ENCODE assay signal across 8 mouse cellular contexts in genomic region chr5:137778635-137779034, GRCm38 (mm10). TPM values are rescaled to one million over a fixed set of nuclear protein-coding genes. Genes with fewer than 3 reads are reported as not detected.
DNase-seq lines count a peak whose midpoint lies in the region; ATAC-seq lines count a peak whose summit lies in the region.

TSS of gene Ppp1r35 (plus strand) at chr5:137778849.

- peak within 1 kb of the TSS; percentile 91 for H3K9ac ChIP-seq in kidney, embryonic 15.5 days

- H3K4me2 ChIP-seq in kidney, embryonic 15.5 days: peak within 1 kb of the TSS; percentile 90

- DNase-seq in B cell, adult 2 months: peak; percentile 93
- peak; percentile 99 for DNase-seq in brain, adult 2 months (ENCODE audit: low read depth, low spot score)
- DNase-seq in heart, embryonic 10.5 days (ENCODE audit: low spot score): peak; percentile 98
- DNase-seq in liver: peak; percentile 96
- peak; percentile 94 to 98 for DNase-seq in spleen, postnatal 4 days (ENCODE audit: low spot score in 2 of 2)

- ATAC-seq in erythroblast, adult 5-6 weeks (replicated peaks; ENCODE audit: low FRiP score, poor library complexity, severe bottlenecking): peak; percentile 96
- ATAC-seq in kidney, embryonic 15.5 days (replicated peaks; ENCODE audit: low FRiP score): peak; percentile 95
- ATAC-seq in monocyte, adult 5-6 weeks (replicated peaks; ENCODE audit: insufficient number of reproducible peaks, low FRiP score, low TSS enrichment, poor library complexity, severe bottlenecking): peak; percentile 87

- peaks cover 36% of the 10 kb centered on the region for H3K4me1 ChIP-seq in heart, embryonic 10.5 days
- peaks cover 60% of the 10 kb centered on the region for H3K4me1 ChIP-seq in kidney, embryonic 15.5 days

- no peaks in the 10 kb centered on the region for H3K27me3 ChIP-seq in heart, embryonic 10.5 days (ENCODE audit: insufficient read depth, poor library complexity, severe bottlenecking)
- H3K27me3 ChIP-seq in kidney, embryonic 15.5 days: no peaks in the 10 kb centered on the region

- peak within 1 kb of the TSS; percentile 93 for H3K27ac ChIP-seq in heart, embryonic 10.5 days
- H3K27ac ChIP-seq in kidney, embryonic 15.5 days: peak within 1 kb of the TSS; percentile 95

- peak within 1 kb of the TSS; percentile 83 for H3K4me3 ChIP-seq in heart, embryonic 10.5 days
- H3K4me3 ChIP-seq in kidney, embryonic 15.5 days (replicated peaks): peak within 1 kb of the TSS; percentile 89

- WGBS in heart, embryonic 10.5 days: under 1% methylated on average over 31 of the region's 31 CpGs
- WGBS in kidney, embryonic 15.5 days: under 1% methylated on average over 31 of the region's 31 CpGs

- H3K36me3 ChIP-seq in heart, embryonic 10.5 days: peaks cover 37% of the 10 kb centered on the region
- H3K36me3 ChIP-seq in kidney, embryonic 15.5 days: peaks cover 38% of the 10 kb centered on the region

- no peaks in the 10 kb centered on the region for H3K9me3 ChIP-seq in heart, embryonic 10.5 days
- no peaks in the 10 kb centered on the region for H3K9me3 ChIP-seq in kidney, embryonic 15.5 days (replicated peaks)

RNA-seq across cellular contexts. Expression of gene Ppp1r35, which starts in this region (rescaled TPM):
- 6.5 and 24.2 TPM in 2 replicates for total RNA-seq in erythroblast, adult 5-6 weeks (2015; ENCODE audit: low replicate concordance)
- 6.4 and 12.0 TPM in 2 replicates for total RNA-seq in erythroblast, adult 5-6 weeks (2017; ENCODE audit: low replicate concordance)
- 31.3 and 49.2 TPM in 2 replicates for polyA plus RNA-seq in heart, embryonic 10.5 days (2016; fragmentation: Nextera tagmentation; extraction: Ambion mirVana)
- 25.9 and 33.2 TPM in 2 replicates for polyA plus RNA-seq in kidney, embryonic 15.5 days (2015; fragmentation: Nextera tagmentation; extraction: Ambion mirVana)
- total RNA-seq in monocyte, adult 5-6 weeks (2017): 8.7 to 10.8 TPM (median 9.5 TPM) in 3 replicates

Comparison
In these comparisons a context has a peak if more than half of its experiments do, and no peak if none do; other contexts are left out.
1. Peak in every context shown above with its lines: DNase-seq, ATAC-seq, H3K4me3 ChIP-seq and H3K27ac ChIP-seq.